Mouse (Mus musculus): ENCODE measurements around the gene Tob2.

DNA sequence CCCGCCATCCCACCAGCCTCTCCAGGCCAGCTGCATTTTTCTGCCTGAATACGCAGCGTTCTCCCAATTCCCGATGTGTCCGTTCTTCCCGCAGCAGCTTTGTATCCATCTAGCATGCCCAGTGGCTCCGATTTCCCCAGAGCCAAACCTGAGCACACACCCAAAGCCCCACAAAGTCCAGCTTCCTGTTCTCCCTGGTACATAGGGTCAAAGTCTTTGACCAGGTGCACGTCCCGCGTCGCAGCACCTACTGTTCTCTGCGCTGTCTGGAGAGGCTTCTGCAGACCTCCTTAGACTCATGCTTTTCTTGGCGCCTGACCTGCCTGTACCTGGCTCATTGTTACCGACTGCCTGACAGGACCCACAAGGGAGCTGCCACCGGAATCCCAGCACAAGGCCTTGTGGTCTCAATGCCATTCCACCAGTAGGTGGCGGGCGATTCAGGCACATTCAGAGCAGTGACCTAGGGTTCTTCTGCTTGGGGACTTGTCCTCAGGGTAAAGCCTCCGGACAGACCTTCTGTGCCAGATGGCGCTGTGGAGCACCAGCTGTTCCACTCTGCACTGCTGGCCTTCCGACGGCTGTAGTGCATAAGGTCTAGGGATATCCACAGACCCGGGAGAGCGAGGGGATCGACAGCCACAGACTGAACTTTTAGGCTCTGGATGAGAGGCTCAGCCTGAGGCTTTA is 27.3 kb downstream of the Tob2 start:
- TF ChIP-seq POLR2A (IDR thresholded peaks at IDR 0.05; ENCODE audit: borderline replicate concordance, extremely low read depth, low read depth, low read length) (0 out of 2 replicates have a peak, but pooled peaks have one; percentile 25), CTCF (IDR thresholded peaks at IDR 0.05; ENCODE audit: insufficient read depth, low read length) (peak; percentile 96)
